Mouse (Mus musculus) ovary, adult 18-20 months (tissue): ENCODE measurements at regions not wholly inside any gene's neighbourhood (a gene's known extent, or its start where the extent isn't known, plus 50 kb on each side); places are given as distances from the start of the nearest gene placed in this dataset.

Experiments used
- DNase-seq: peaks from one replicate; pipeline ENCODE4 v3.0.0; 2022; ENCODE audit warnings: low spot score, mixed read lengths

- DNase-seq: no peak
Observed at GRCm38 (mm10) chr4:127756238-127756637, 214.5 kb downstream of the CK137956 start.

DNA sequence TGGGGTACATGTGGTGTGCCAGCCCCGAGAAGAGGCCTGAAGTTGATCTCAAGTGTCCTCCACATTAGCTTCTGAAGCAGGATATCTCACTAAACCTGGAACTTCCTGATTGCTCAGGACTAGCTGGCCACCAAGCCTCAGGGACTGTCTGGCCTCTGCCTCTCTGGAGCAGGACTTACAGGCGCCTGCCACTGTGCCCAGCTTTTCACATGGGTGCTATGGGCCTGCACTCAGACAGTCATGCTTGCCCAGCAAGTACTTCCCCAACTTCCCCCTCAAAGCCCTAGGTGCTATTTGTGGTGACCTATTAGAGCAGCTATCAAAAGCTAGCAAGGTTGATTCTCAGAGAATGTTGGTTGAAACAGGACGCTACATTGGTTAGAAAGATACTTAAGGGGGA is 220.0 kb downstream of the CK137956 start:
- DNase-seq: no peak

DNA sequence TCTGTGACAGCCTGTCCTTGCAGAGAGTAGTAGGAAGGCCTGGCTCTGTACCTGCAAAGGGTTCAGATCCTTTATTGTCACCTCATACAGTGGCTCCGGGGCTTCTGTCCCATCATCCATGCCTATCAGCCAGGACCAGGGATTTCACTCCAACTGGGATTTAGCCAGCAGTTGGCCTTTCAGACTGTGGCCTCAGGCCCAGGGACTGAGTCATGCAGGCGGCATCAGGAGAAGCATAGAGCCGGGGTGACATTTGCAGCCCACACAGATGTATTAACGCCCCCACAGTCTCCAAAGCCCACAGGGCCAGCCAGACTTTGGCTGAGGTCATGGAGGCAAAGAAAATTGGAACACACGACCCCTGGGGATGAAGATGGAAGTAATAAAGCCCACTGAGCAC is 222.9 kb downstream of the CK137956 start:
- no peak for DNase-seq

DNA sequence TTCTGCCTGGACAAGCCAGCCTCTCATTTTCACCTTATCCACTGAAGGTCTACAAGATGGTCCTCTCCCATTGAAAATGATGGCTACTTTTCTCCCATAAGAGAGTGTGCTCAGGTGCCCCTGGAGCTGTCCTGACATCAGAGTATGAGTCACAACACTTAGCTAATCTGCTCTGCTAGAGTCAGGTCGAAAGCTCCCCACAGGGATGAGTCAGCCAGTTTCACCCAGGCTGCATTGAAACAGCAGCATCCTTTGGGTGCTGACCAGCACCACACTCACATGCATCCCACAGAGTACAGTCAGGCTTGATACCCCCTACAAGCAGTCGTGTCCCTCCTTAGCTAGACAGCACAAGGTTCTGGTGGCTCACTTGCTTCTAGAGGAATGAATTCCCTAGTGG is 234.0 kb downstream of the CK137956 start:
- DNase-seq: no peak

- DNase-seq: no peak
Observed at GRCm38 (mm10) chr4:127736151-127736550, 234.6 kb downstream of the CK137956 start.

GRCm38 (mm10) chr4:127734641-127735040 is 236.1 kb downstream of the CK137956 start:
- DNase-seq: no peak

DNA sequence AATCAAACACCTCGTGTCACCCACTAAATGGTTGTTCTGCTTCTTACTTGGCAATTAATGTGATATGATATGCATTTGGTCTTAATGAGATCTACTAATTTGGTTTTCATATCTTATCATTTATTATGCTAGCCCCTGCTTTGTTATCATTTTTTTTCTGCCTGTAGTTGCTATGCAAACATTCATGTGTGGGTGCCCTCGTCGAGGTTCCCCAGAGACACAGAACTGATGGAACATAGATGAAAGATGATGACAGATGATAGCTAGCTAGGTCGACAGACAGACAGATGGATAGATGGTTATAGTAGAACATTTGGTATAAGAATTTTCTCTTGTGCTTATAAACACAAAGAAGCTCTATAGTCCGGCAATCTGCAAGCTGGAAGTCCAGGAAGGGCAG is 252.1 kb downstream of the CK137956 start:
- DNase-seq: no peak

- no peak for DNase-seq
Observed at GRCm38 (mm10) chr4:127712274-127712673, 258.5 kb downstream of the CK137956 start.

DNA sequence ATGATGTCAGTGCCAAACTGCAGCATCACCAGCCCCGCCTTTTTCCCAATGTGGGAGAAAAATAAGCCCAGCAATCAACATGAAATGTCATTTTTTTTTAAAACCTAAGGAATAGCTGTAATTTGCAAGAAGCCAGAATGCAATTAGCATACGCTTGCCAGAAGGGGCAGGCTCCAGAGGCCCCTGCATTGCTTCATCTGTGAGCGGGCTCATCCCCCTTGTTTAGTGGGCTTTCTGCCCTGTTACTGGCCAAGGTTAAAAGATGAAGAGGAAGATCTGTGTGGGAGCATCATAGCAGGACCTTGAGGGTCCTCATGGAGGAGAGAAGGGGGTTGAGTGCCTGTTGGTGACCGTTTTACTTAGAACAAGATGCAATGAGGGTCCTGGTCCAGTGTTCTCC is 259.9 kb downstream of the CK137956 start:
- no peak for DNase-seq

- DNase-seq: no peak
Observed at GRCm38 (mm10) chr4:127709746-127710145, 261.0 kb downstream of the CK137956 start.

- DNase-seq: no peak
Observed at GRCm38 (mm10) chr4:127708186-127708585, 262.6 kb downstream of the CK137956 start.

DNA sequence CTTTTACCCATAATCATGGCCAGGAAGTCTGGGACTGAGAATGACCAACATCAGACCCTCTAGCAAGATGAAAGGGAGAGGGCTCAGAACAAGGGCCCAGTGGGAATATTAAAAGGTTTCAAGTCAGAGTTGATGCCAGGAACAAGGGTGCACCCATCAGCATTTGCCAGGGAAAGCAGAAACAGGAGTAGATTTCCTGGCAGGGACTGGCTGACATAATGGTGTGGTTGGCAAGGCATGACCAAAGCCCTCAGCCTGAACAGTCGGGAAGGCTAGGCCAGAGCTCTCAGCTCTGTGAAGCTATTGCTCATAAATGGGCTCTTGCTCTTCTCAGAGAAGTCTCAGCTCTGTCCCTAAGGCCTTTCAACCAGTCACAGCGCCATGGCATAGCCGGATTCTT is 263.6 kb downstream of the CK137956 start:
- no peak for DNase-seq

DNA sequence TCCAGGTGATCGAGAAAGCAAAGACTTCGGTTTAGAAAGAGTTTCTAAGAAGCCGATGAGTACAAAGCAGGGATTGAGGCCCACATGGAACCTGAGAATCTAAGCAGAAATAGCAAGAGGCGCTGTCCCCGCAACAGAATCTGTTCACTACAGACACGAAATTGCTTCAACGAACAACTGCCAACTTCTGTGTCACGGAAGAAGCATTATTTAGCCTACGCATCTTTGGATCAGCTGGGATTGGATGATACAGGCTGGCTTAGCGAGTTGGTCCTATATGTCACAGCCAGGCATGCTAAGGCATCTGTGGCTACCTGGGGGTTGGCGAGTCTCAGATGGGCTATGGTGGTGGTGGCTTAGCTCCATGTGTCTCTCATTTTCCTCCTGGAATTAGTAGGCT is 269.1 kb downstream of the CK137956 start:
- DNase-seq: no peak

- no peak for DNase-seq
Observed at GRCm38 (mm10) chr4:127689986-127690385, 280.8 kb downstream of the CK137956 start.

DNA sequence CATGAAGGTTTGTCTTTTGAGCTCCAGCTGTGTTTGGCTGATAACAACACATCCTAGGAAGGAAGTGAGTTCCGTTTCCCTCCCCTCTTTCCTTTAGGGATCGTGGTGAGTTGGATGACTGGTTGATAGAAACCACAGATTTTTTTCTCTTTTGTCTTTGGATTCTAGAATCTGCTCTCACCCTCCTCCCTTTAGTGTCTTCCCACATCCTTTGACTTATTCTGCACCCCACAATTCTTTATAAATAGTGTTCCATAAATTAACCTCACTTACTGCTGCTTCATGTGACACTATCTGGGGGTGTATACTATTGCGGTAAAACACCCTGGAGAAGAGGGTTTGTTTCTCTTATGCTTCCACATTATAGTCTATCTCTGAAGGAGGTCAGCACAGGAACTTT is 285.7 kb downstream of the CK137956 start:
- no peak for DNase-seq

DNA sequence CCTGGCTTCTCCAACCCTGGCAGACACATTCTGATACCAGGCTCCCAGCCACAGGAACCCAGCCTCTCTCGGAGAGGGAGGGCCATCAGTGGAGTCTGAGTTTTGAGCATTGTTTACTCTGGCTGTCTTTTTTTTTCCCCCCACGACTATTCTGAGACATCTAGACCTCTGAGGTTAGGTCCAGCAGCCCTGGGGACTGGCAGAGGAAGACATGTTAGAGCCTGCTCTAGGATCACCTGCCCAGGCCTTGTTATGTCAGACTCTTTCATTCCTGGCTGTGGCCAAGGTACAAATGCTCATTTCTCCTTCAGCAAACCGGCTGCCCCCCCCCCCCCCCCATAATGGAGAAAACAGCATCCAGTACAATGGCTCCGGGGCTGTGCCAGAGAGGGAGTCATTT is 291.4 kb downstream of the CK137956 start:
- no peak for DNase-seq

DNA sequence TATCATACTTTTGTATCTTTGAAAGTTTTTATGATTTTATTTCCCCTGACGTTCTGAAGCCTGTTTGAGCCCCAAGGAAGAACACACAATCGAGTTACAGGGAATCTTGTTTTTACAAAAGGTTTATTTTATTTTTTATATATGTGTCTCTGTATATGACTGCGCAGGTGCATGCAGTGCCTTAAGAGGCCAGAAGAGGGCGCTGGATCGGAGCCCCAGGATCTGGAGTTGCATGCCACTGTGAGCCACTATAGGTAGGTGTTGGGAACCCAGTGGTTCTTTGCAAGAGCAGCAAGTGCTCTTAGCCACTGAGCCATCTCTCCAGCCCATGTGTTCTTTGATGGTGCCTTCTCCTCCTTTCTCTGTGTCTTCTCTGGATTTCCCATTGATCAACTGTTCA is 292.3 kb downstream of the CK137956 start:
- no peak for DNase-seq

DNA sequence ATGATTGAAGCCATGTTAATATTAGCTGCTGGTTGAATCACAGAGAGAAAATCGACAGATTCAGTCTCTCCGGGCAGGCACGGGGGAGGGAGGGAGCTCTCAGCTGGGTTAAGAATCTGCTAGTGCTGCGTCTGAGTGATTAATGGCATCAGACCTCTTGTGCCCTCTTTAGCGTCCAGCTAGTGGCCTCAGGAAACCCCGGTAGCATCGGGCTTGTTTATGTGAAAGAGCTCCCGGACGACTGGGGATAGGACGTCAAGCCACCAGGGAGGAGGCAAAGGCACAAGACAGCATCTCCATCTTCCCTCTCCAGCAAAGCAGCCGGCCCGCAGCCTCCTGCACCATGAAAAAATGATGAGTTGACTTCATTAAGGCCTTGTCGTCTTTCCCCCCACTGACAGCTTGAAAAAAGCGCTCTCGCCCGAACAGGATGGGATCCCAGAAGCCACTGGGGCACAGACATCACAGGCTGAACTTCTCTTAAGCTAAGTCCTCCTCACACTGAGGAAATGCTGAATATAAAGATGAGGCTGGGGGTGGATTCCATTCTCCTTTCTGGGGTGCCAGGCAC is 294.9 kb downstream of the CK137956 start:
- no peak for DNase-seq

GRCm38 (mm10) chr4:127659950-127660349 is 302.0 kb upstream of the Gjb5 start:
- no peak for DNase-seq

GRCm38 (mm10) chr4:127651601-127652000 is 293.6 kb upstream of the Gjb5 start:
- DNase-seq: no peak

GRCm38 (mm10) chr4:127648011-127648410 is 290.0 kb upstream of the Gjb5 start:
- no peak for DNase-seq

GRCm38 (mm10) chr4:127647189-127647588 is 289.2 kb upstream of the Gjb5 start:
- no peak for DNase-seq

GRCm38 (mm10) chr4:127640251-127641085 is 282.5 kb upstream of the Gjb5 start:
- no peak for DNase-seq

DNA sequence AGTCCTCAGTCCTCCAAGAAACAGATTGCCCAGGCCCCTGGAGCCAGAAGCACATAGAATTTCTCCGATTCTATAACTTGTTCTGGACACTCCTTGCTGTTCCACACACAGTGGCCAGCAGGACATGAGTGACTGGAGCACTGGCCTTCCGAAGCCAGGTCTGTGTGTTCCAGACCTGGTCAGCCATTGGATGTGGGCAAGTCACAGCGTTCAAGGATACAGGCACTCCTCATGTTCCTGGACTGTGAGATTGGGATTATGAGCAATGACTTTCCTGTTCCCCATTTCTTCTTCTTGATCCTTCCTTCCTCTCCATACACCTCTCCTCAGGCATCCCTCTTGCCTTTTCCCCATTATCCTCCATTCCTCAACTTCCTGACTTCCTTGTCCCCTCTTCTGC is 281.8 kb upstream of the Gjb5 start:
- DNase-seq: no peak
